Mouse (Mus musculus) limb, embryonic 13.5 days (tissue): ENCODE results near the gene Tmem260. TPM values are rescaled to one million over a fixed set of nuclear protein-coding genes. Genes with fewer than 3 reads are reported as not detected.

Experiments
- polyA plus RNA-seq: library from polyadenylated mRNA; unstranded; fragments of >200 nt; fragmentation: Nextera tagmentation; extraction: Ambion mirVana; gene quantifications from 2 replicates; pipeline ENCODE4 v1.2.1, GENCODE M21; 2015

Tmem260 gene
- polyA plus RNA-seq, 1 experiment from 2014 or later = 28.2 TPM

Other genes with a start within 250 kb of the Tmem260 start
- gene Otx2, start 227.7 kb downstream of the Tmem260 start, polyA plus RNA-seq = 0.10 TPM in 1 of 2 replicates, not detected in the other